Mouse (Mus musculus) ES-E14 (cell line): ENCODE results near the gene Cib3. TPM values are rescaled to one million over a fixed set of nuclear protein-coding genes. Genes with fewer than 3 reads are reported as not detected.

Experiments used
- DNase-seq: peaks from one replicate; pipeline ENCODE4 v3.0.0-alpha.2; 2013; ENCODE audit warnings: low read depth, low spot score
- H3K27ac ChIP-seq: 2 replicates; pipeline ENCODE4 v1.5.1; 2012; ENCODE audit warnings: low read depth, mild to moderate bottlenecking, low read length, moderate library complexity, mixed read lengths; ENCODE audit not compliant: poor library complexity, insufficient read depth, severe bottlenecking
- H3K36me3 ChIP-seq: 2 replicates; pipeline ENCODE4 v1.6.1; 2012; ENCODE audit warnings: mild to moderate bottlenecking, low read length, moderate library complexity, mixed read lengths; ENCODE audit not compliant: control insufficient read depth, poor library complexity, insufficient read depth, severe bottlenecking
- H3K4me1 ChIP-seq, 2 experiments: fragments of 150-350 bp in 1 of 2; sonication (generic) in 1 of 2; 2 replicates each; pipeline ENCODE4 v1.6.1; 2012; ENCODE audit warnings: low read length in 2 of 2, mild to moderate bottlenecking in 1 of 2, mixed read lengths in 1 of 2; ENCODE audit not compliant: control insufficient read depth in 2 of 2, insufficient read depth in 2 of 2, poor library complexity in 1 of 2
- H3K4me3 ChIP-seq, 2 experiments: fragments of 150-350 bp in 1 of 2; sonication (generic) in 1 of 2; 2 replicates each; pipeline ENCODE4 v1.5.1; 2012; ENCODE audit warnings: low read length in 2 of 2, low read depth in 1 of 2, mild to moderate bottlenecking in 1 of 2, mixed read lengths in 1 of 2; ENCODE audit not compliant: insufficient read depth in 1 of 2, poor library complexity in 1 of 2, severe bottlenecking in 1 of 2
- H3K9ac ChIP-seq: 2 replicates; pipeline ENCODE4 v1.6.1; 2012; ENCODE audit warnings: low read depth, mild to moderate bottlenecking, low read length, mixed read lengths; ENCODE audit not compliant: poor library complexity, insufficient read depth, severe bottlenecking
- H3K9me3 ChIP-seq: fragments of 150-350 bp; sonication (generic); 2 replicates; pipeline ENCODE4 v1.6.1; 2012; ENCODE audit warnings: low read depth, mild to moderate bottlenecking, low read length; ENCODE audit not compliant: control insufficient read depth, insufficient read depth
- CHD2 ChIP-seq: IDR thresholded peaks from 2 replicates; pipeline ENCODE4 v1.6.1; 2014; ENCODE audit warnings: mild to moderate bottlenecking, low read depth, low read length, inconsistent platforms
- HCFC1 ChIP-seq: IDR thresholded peaks from 2 replicates; pipeline ENCODE4 v1.6.1; 2012; ENCODE audit warnings: low read length, inconsistent platforms, borderline replicate concordance; ENCODE audit not compliant: insufficient read depth
- MAFK ChIP-seq: IDR thresholded peaks from 2 replicates; pipeline ENCODE4 v1.6.1; 2014; ENCODE audit warnings: mild to moderate bottlenecking, low read depth, low read length, inconsistent platforms; ENCODE audit not compliant: insufficient read depth
- ZC3H11A ChIP-seq: IDR thresholded peaks from 2 replicates; pipeline ENCODE4 v1.6.1; 2012; ENCODE audit warnings: low read depth, mild to moderate bottlenecking, inconsistent platforms, low read length, borderline replicate concordance
- ZNF384 ChIP-seq: IDR thresholded peaks from 2 replicates; pipeline ENCODE4 v1.6.1; 2012; ENCODE audit warnings: low read depth, low read length, inconsistent platforms
- in situ Hi-C, 2 experiments: fragments of 600-800 bp; cut with MboI; formaldehyde crosslinking; loops; one replicate each; pipeline ENCODE4 v1.15.1; 2025; ENCODE audit warnings: low sequenced_read_pairs in 2 of 2, inconsistent platforms in 1 of 2; ENCODE audit not compliant: unreplicated experiment in 2 of 2
- total RNA-seq: library from RNA; depleted of rRNA; stranded (reverse); fragments of 300-350 nt; gene quantifications from 2 replicates; pipeline ENCODE4 v1.2.3, GENCODE M21; 2012

Gene Cib3
- total RNA-seq, 1 experiment, result 0.31 TPM

- no peak overlapping the region for H3K9ac ChIP-seq
- H3K4me3 ChIP-seq, result no peak overlapping the region
- H3K4me1 ChIP-seq, result no peaks in the 10 kb centered on the region; a peak in 1 of 4 replicates
- peaks cover 3% of the 10 kb centered on the region; the same call in 1 of the 2 replicates for H3K36me3 ChIP-seq
- no peak for DNase-seq
- in situ Hi-C loops, result loop anchor here in 1 of 2 experiments (10.0 kb wide), 1 partner anchor 105 kb away; no protein-coding TSS in a partner anchor
- no peaks in the 10 kb centered on the region for H3K9me3 ChIP-seq
- no peak for TF ChIP-seq HCFC1
- TF ChIP-seq MAFK, result no peak
- TF ChIP-seq ZNF384, result no peak
- TF ChIP-seq ZC3H11A, result no peak
- no peak for TF ChIP-seq CHD2
- H3K27ac ChIP-seq, result no peak overlapping the region
These were observed 47.2 kb upstream of the Cib3 start for GRCm38 (mm10) chr8:72259862-72260261.

- in situ Hi-C loops, result no loop called here
- TF ChIP-seq ZNF384, result no peak
- TF ChIP-seq MAFK, result no peak
- no peak for TF ChIP-seq ZC3H11A
- TF ChIP-seq HCFC1, result no peak
- peaks cover 3% of the 10 kb centered on the region; the same call in 1 of the 2 replicates for H3K36me3 ChIP-seq
These were observed 45.2 kb upstream of the Cib3 start for GRCm38 (mm10) chr8:72257902-72258238.

GRCm38 (mm10) chr8:72257171-72257901, 44.7 kb upstream of the Cib3 start:
- in situ Hi-C loops, result no loop called here
- H3K4me3 ChIP-seq, result no peak overlapping the region
- H3K27ac ChIP-seq, result no peak overlapping the region
- H3K9me3 ChIP-seq, result no peaks in the 10 kb centered on the region
- peaks cover 3% of the 10 kb centered on the region; the same call in 1 of the 2 replicates for H3K36me3 ChIP-seq
- no peak overlapping the region for H3K9ac ChIP-seq
- H3K4me1 ChIP-seq, result no peaks in the 10 kb centered on the region
- peak; percentile 71; the same call in 1 of the 2 replicates for TF ChIP-seq ZC3H11A
- TF ChIP-seq ZNF384, result no peak
- TF ChIP-seq CHD2, result no peak
- peak; percentile 45 for DNase-seq

More at GRCm38 (mm10) chr8:72257902-72258238, 45.2 kb upstream of the Cib3 start:
- no peaks in the 10 kb centered on the region for H3K4me1 ChIP-seq
- H3K9ac ChIP-seq, result no peak overlapping the region
- DNase-seq, result no peak
- H3K4me3 ChIP-seq, result no peak overlapping the region
- H3K27ac ChIP-seq, result no peak overlapping the region
- no peaks in the 10 kb centered on the region for H3K9me3 ChIP-seq

- Histone ChIP-seq H3K9ac (no peak overlapping the region), H3K36me3 (no peaks in the 10 kb centered on the region), H3K4me1 (no peaks in the 10 kb centered on the region), H3K9me3 (no peaks in the 10 kb centered on the region), H3K27ac (no peak overlapping the region), H3K4me3 (no peak overlapping the region)
- TF ChIP-seq CHD2 (no peak), MAFK (no peak), ZC3H11A (no peak), HCFC1 (no peak), ZNF384 (no peak)
- in situ Hi-C loops, result no loop called here
- no peak for DNase-seq
These were observed 32.0 kb upstream of the Cib3 start for GRCm38 (mm10) chr8:72244610-72245009.

GRCm38 (mm10) chr8:72242226-72242625, 29.6 kb upstream of the Cib3 start:
- Histone ChIP-seq H3K27ac (no peak overlapping the region), H3K4me3 (no peak overlapping the region), H3K9me3 (no peaks in the 10 kb centered on the region), H3K36me3 (no peaks in the 10 kb centered on the region), H3K4me1 (no peaks in the 10 kb centered on the region), H3K9ac (no peak overlapping the region)
- DNase-seq, result no peak
- in situ Hi-C loops, result no loop called here
- TF ChIP-seq CHD2 (no peak), HCFC1 (no peak), MAFK (no peak), ZC3H11A (no peak)
